Mouse (Mus musculus) hindbrain, embryonic 12.5 days (tissue): Measurements from ENCODE around the gene Foxn1. TPM values are rescaled to one million over a fixed set of nuclear protein-coding genes. Genes with fewer than 3 reads are reported as not detected.

Experiments used
- polyA plus RNA-seq: library from polyadenylated mRNA; unstranded; fragments of >200 nt; fragmentation: Nextera tagmentation; extraction: Ambion mirVana; gene quantifications from 2 replicates; pipeline ENCODE4 v1.2.1, GENCODE M21; 2016

The Foxn1 gene
- polyA plus RNA-seq, 1 experiment from 2014 or later = not detected

Other genes starting within 250 kb of the Foxn1 start
- 149 and 152 TPM in 2 replicates for gene Traf4, start 221.0 kb downstream of the Foxn1 start, polyA plus RNA-seq
- gene Nek8, start 209.9 kb downstream of the Foxn1 start, polyA plus RNA-seq = 10.7 and 12.9 TPM in 2 replicates
- 9.4 and 10.2 TPM in 2 replicates for gene Tlcd1, start 209.8 kb downstream of the Foxn1 start, polyA plus RNA-seq
- 894 and 983 TPM in 2 replicates for gene Rpl23a, start 203.0 kb downstream of the Foxn1 start, polyA plus RNA-seq
- 75.2 and 81.0 TPM in 2 replicates for gene Rab34, start 198.1 kb downstream of the Foxn1 start, polyA plus RNA-seq
- gene Proca1, start 193.2 kb downstream of the Foxn1 start, polyA plus RNA-seq = 2.8 and 3.0 TPM in 2 replicates
- gene Sdf2, start 140.8 kb downstream of the Foxn1 start, polyA plus RNA-seq = 55.2 and 58.0 TPM in 2 replicates
- gene Supt6, start 140.6 kb downstream of the Foxn1 start, polyA plus RNA-seq = 39.9 and 44.1 TPM in 2 replicates
- gene 2610507B11Rik, start 124.8 kb downstream of the Foxn1 start, polyA plus RNA-seq = 80.4 and 80.7 TPM in 2 replicates
- gene BC030499, start 95.7 kb downstream of the Foxn1 start, polyA plus RNA-seq = 0.34 and 0.51 TPM in 2 replicates
- gene Spag5, start 85.0 kb downstream of the Foxn1 start, polyA plus RNA-seq = 29.4 and 35.9 TPM in 2 replicates
- gene Aldoc, start 63.6 kb downstream of the Foxn1 start, polyA plus RNA-seq = 16.8 and 20.1 TPM in 2 replicates
- 76.9 and 77.1 TPM in 2 replicates for gene Pigs, start 58.1 kb downstream of the Foxn1 start, polyA plus RNA-seq
- gene Unc119, start 43.1 kb downstream of the Foxn1 start, polyA plus RNA-seq = 86.0 and 92.7 TPM in 2 replicates
- gene Slc13a2, start 35.7 kb upstream of the Foxn1 start, polyA plus RNA-seq = not detected in 2 replicates
- gene Slc46a1, start 79.1 kb upstream of the Foxn1 start, polyA plus RNA-seq = 17.5 and 17.9 TPM in 2 replicates
- gene Sarm1, start 111.2 kb upstream of the Foxn1 start, polyA plus RNA-seq = 33.7 and 35.7 TPM in 2 replicates
- 118 and 156 TPM in 2 replicates for gene Vtn, start 112.5 kb upstream of the Foxn1 start, polyA plus RNA-seq
- not detected in 2 replicates for gene Sebox, start 116.9 kb upstream of the Foxn1 start, polyA plus RNA-seq
- gene Tmem199, start 125.6 kb upstream of the Foxn1 start, polyA plus RNA-seq = 75.2 and 81.1 TPM in 2 replicates
- 166 and 176 TPM in 2 replicates for gene Poldip2, start 125.6 kb upstream of the Foxn1 start, polyA plus RNA-seq
- 59.8 and 61.4 TPM in 2 replicates for gene Tnfaip1, start 149.8 kb upstream of the Foxn1 start, polyA plus RNA-seq
- 108 and 127 TPM in 2 replicates for gene Ift20, start 149.8 kb upstream of the Foxn1 start, polyA plus RNA-seq
- 44.2 and 47.3 TPM in 2 replicates for gene Tmem97, start 164.2 kb upstream of the Foxn1 start, polyA plus RNA-seq